Mouse (Mus musculus): ENCODE results near the gene Gm44503. TPM values are rescaled to one million over a fixed set of nuclear protein-coding genes. Genes with fewer than 3 reads are reported as not detected.
A peak's percentile ranks its signal among the peaks of the same experiment; 100 is the strongest.

The Gm44503 gene
- polyA plus RNA-seq, 1 experiment from 2014 or later: not detected

DNA sequence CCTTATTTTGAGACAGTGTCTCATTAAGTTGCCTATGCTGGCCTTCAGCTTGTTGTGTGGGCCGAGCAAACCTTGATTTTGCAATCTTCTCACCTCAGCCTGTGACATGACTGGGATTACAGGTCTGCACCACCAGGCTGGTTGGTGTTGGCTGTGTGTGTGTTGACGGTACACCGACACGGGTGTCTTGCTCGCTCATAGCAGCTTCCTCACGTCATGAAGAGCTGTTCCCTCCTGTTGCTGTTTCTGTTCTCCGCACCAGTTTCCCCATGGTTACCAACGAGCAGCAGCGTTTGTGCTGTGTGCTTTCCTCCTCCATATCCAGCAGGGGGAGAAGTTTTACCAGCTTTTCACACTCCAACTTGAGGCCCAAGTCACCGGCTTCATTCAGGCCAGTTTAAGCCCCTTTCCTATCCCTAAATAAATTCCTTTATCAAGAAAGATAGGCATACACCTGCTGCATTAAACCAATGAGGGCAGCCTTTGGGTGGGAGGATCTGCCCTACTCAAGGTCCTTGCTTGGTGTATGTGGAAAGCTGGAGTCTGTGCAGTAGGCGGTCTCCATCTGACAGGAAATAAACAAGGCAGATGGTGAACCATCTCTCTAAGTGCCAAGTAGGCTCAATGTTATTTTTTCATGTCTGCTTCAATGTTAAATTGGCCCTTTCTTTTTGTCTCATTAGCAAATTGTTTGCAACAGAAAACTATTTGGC, 9.9 kb downstream of the Gm44503 start:
- Histone ChIP-seq H3K27me3 (replicated peaks; ENCODE audit: control insufficient read depth, insufficient read depth, low read length) (no peaks in the 10 kb centered on the region), H3K4me3 (ENCODE audit: low read depth, low read length) (no peak overlapping the region), H3K36me3 (ENCODE audit: control insufficient read depth, insufficient read depth) (no peaks in the 10 kb centered on the region), H3K4me1 (replicated peaks; ENCODE audit: control insufficient read depth, insufficient read depth, low read length) (no peaks in the 10 kb centered on the region), H3K4me2 (replicated peaks; ENCODE audit: low read depth) (peak overlapping the region; percentile 27; the same call in 1 of the 2 replicates), H3K9ac (ENCODE audit: low read depth, low read length) (no peak overlapping the region), H3K27ac (ENCODE audit: low read depth, low read length) (no peak overlapping the region), H3K9me3 (ENCODE audit: control insufficient read depth) (no peaks in the 10 kb centered on the region)
- peak; percentile 77 for TF ChIP-seq CTCF (IDR thresholded peaks at IDR 0.05; ENCODE audit: low read depth)
- WGBS: 28% methylated on average over 11 of the region's 11 CpGs
- peak; percentile 41; the same call in 1 of the 2 replicates for ATAC-seq

DNA sequence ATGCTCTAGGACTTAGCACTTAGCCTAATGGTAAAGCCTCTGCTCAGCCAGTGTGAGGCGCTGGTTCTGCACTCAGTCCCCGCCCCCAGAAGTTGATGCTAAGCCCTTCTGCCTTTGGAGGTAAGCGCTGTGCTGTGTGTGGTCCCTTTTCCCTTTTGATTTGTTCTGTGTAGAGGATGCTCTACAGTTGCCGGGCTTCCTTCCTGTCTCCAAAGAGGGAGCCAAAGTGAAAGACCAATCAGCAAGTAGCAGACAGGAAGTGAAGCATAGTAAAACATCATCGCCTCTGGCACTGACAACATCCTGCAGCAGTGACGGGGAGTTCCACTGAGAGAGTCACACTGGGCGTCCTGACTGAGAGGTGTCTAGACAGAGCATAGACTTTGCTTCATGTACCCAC, 11.2 kb downstream of the Gm44503 start:
- no peaks in the 10 kb centered on the region for H3K27me3 ChIP-seq (replicated peaks; ENCODE audit: control insufficient read depth, insufficient read depth, low read length)
- TF ChIP-seq CTCF (IDR thresholded peaks at IDR 0.05; ENCODE audit: low read depth): peak; percentile 20; the same call in 1 of the 2 replicates
- H3K27ac ChIP-seq (ENCODE audit: low read depth, low read length): no peak overlapping the region
- H3K4me1 ChIP-seq (replicated peaks; ENCODE audit: control insufficient read depth, insufficient read depth, low read length): no peaks in the 10 kb centered on the region
- no peak overlapping the region for H3K4me3 ChIP-seq (ENCODE audit: low read depth, low read length)
- no peak for ATAC-seq
- no peaks in the 10 kb centered on the region for H3K9me3 ChIP-seq (ENCODE audit: control insufficient read depth)
- H3K4me2 ChIP-seq (replicated peaks; ENCODE audit: low read depth): no peak overlapping the region
- no peaks in the 10 kb centered on the region for H3K36me3 ChIP-seq (ENCODE audit: control insufficient read depth, insufficient read depth)
- no peak overlapping the region for H3K9ac ChIP-seq (ENCODE audit: low read depth, low read length)
- WGBS: 68% methylated on average over 7 of the region's 7 CpGs

DNA sequence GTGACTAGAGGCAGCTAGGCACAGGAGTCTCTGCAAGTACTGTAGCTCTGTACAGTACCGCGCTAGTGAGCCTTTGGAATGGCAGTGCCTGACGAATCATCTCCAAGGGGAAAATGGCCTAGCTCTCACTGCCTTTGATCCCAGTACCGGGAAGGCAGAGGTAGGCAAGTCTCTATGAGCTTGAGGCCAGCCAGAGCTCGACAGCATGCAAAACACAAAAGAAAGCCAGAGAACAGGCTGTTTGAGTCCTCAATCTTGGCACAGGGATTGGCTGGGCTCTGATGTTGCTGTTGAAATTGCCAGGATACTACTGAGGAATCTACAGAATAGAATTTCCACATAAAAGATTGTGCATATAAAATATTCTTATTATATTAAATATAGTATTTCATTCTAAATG, 13.8 kb downstream of the Gm44503 start:
- Histone ChIP-seq H3K27ac (ENCODE audit: low read depth, low read length) (no peak overlapping the region), H3K9me3 (ENCODE audit: control insufficient read depth) (no peaks in the 10 kb centered on the region), H3K4me2 (replicated peaks; ENCODE audit: low read depth) (no peak overlapping the region), H3K4me1 (replicated peaks; ENCODE audit: control insufficient read depth, insufficient read depth, low read length) (no peaks in the 10 kb centered on the region), H3K27me3 (replicated peaks; ENCODE audit: control insufficient read depth, insufficient read depth, low read length) (no peaks in the 10 kb centered on the region), H3K4me3 (ENCODE audit: low read depth, low read length) (no peak overlapping the region), H3K9ac (ENCODE audit: low read depth, low read length) (no peak overlapping the region), H3K36me3 (ENCODE audit: control insufficient read depth, insufficient read depth) (no peaks in the 10 kb centered on the region)
- ATAC-seq: no peak
- TF ChIP-seq CTCF (IDR thresholded peaks at IDR 0.05; ENCODE audit: low read depth): no peak
- WGBS: 86% methylated on average over 5 of the region's 5 CpGs

DNA sequence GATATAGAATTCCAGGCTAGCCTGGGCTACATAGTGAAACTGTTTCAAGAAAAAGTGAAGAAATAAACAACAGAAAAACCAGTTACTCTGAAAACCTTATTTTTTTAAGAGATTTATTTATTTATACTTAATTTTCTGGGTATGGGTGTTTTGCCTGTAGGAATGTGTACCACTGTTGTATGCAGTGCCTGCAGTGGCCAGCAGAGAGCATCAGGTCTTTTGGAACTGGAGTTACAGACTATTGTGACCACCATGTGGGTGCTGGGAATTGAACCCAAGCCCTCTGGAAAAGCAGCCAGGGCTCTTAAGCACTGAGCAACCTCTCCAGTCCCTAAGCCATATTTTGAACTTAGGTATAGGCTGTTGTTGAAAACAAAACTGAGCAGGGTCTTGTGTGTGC, 14.3 kb downstream of the Gm44503 start:
- H3K4me2 ChIP-seq (replicated peaks; ENCODE audit: low read depth): no peak overlapping the region
- H3K9me3 ChIP-seq (ENCODE audit: control insufficient read depth): no peaks in the 10 kb centered on the region
- no peaks in the 10 kb centered on the region for H3K4me1 ChIP-seq (replicated peaks; ENCODE audit: control insufficient read depth, insufficient read depth, low read length)
- no peak for TF ChIP-seq CTCF (IDR thresholded peaks at IDR 0.05; ENCODE audit: low read depth)
- no peak for ATAC-seq
- H3K4me3 ChIP-seq (ENCODE audit: low read depth, low read length): no peak overlapping the region
- H3K27me3 ChIP-seq (replicated peaks; ENCODE audit: control insufficient read depth, insufficient read depth, low read length): no peaks in the 10 kb centered on the region
- H3K36me3 ChIP-seq (ENCODE audit: control insufficient read depth, insufficient read depth): no peaks in the 10 kb centered on the region
- H3K27ac ChIP-seq (ENCODE audit: low read depth, low read length): no peak overlapping the region
- no peak overlapping the region for H3K9ac ChIP-seq (ENCODE audit: low read depth, low read length)

DNA sequence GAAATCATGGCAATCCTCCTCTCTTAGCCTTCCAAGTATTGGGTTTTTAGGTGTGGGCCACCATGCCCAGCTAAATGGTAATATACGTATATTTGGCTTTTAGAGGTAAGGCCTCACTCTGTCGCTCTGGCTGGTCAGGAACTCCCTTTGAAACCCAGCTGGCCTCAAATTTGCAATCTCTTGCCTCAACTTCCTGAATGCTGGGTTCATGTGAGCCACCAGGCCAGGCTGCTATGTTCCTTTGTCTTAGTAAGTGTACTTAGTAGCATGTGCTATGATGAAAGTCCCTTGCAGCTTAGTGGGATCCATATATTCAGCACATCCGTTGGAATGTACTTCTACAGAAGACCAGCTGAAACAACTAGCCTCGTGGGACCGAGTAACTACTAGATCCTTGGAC, 16.1 kb downstream of the Gm44503 start:
- WGBS: 81% methylated on average over 5 of the region's 5 CpGs
- no peak for ATAC-seq
- no peak for TF ChIP-seq CTCF (IDR thresholded peaks at IDR 0.05; ENCODE audit: low read depth)

DNA sequence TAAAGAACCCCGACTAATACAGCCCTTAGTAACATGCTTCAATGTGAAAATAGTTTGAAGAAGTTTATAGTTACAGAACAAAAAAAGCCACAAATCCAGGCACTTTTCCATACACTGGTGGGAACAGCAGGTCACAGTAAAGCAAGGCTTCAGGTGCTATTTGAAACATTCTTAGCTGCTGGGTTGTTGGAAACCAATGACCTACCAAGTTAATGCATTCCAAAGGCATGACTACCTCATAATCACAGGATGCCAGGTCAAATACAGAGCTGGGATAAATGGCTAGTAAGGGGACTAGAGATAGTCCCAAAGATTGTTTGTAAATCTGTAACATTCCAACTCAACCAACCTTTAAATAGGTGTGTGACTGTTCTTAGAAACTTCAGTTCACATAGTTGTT, 16.6 kb downstream of the Gm44503 start:
- Histone ChIP-seq H3K9ac (ENCODE audit: low read depth, low read length) (no peak overlapping the region), H3K4me1 (replicated peaks; ENCODE audit: control insufficient read depth, insufficient read depth, low read length) (no peaks in the 10 kb centered on the region), H3K27me3 (replicated peaks; ENCODE audit: control insufficient read depth, insufficient read depth, low read length) (no peaks in the 10 kb centered on the region), H3K4me3 (ENCODE audit: low read depth, low read length) (no peak overlapping the region), H3K4me2 (replicated peaks; ENCODE audit: low read depth) (no peak overlapping the region), H3K27ac (ENCODE audit: low read depth, low read length) (no peak overlapping the region), H3K36me3 (ENCODE audit: control insufficient read depth, insufficient read depth) (no peaks in the 10 kb centered on the region), H3K9me3 (ENCODE audit: control insufficient read depth) (no peaks in the 10 kb centered on the region)
- no peak for TF ChIP-seq CTCF (IDR thresholded peaks at IDR 0.05; ENCODE audit: low read depth)
- 95% methylated on average over 1 of the region's 1 CpGs for WGBS
- ATAC-seq: no peak

More for the DNA sequence above, 16.1 kb downstream of the Gm44503 start:
- Histone ChIP-seq H3K27ac (ENCODE audit: low read depth, low read length) (no peak overlapping the region), H3K4me3 (ENCODE audit: low read depth, low read length) (no peak overlapping the region), H3K27me3 (replicated peaks; ENCODE audit: control insufficient read depth, insufficient read depth, low read length) (no peaks in the 10 kb centered on the region), H3K4me1 (replicated peaks; ENCODE audit: control insufficient read depth, insufficient read depth, low read length) (no peaks in the 10 kb centered on the region), H3K4me2 (replicated peaks; ENCODE audit: low read depth) (no peak overlapping the region), H3K9me3 (ENCODE audit: control insufficient read depth) (no peaks in the 10 kb centered on the region), H3K9ac (ENCODE audit: low read depth, low read length) (no peak overlapping the region), H3K36me3 (ENCODE audit: control insufficient read depth, insufficient read depth) (no peaks in the 10 kb centered on the region)
